Mouse (Mus musculus) right cerebral cortex, postnatal 4 days (tissue): ENCODE data around the gene Trim2.

ENCODE experiments used
- DNase-seq: peaks from one replicate; pipeline ENCODE4 v3.0.0-alpha.2; 2022

The Trim2 gene

DNA sequence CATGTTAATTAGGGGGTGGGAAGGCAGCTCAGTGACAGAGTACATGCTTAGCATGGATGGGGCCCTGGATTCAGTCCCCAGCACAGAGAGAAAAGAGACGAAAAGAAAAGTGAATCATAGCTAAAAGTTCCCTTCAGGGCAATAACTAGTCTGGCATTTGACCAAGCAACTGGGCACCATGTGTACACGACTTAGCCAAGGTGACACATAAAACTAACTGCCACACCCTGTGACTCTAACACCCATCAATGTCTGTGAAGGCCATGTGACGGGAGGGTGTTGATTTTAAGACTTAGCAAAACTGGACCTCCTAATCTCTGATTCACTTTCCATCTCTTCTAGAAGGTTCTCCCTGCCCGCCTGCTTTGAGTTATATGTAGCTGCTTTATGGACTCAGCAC lies 12.2 kb upstream of the Trim2 start:
- no peak for DNase-seq

- peak; percentile 69 for DNase-seq
Observed at GRCm38 (mm10) chr3:84314651-84315191, 8.0 kb upstream of the Trim2 start.

DNA sequence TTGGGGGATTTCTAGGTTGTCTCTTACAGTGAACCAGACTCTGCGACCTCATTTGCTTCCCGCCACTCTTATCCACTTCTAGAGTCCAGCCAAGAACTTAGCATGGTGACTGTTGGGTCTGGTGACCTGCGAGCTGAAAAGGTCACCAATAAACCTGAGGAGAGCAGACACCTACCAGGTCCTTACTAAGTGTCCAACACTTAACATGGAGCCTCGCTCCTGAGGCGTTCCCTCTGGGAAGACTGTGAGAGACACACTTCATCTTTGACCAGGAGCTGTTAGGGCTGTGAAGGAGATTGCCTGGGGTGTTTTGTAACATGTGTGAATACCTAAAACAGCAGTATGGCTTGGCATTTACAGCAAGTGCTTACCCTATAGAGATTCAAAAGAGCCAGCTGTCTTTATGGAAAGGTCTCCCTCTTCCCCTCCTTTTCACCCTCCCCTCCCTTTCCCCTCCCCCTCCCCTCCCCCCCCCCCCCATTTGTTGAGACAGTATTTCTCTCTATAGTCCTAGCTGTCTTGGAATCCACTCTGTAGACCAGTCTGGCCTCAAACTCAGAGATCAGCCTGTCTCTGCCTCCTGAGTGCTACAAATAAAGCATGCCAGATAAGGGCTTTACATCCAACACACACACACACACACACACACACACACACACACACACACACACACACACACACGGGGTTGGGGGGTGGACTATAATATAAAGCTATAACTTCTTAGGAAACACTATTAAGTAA lies 7.3 kb upstream of the Trim2 start:
- no peak for DNase-seq

DNA sequence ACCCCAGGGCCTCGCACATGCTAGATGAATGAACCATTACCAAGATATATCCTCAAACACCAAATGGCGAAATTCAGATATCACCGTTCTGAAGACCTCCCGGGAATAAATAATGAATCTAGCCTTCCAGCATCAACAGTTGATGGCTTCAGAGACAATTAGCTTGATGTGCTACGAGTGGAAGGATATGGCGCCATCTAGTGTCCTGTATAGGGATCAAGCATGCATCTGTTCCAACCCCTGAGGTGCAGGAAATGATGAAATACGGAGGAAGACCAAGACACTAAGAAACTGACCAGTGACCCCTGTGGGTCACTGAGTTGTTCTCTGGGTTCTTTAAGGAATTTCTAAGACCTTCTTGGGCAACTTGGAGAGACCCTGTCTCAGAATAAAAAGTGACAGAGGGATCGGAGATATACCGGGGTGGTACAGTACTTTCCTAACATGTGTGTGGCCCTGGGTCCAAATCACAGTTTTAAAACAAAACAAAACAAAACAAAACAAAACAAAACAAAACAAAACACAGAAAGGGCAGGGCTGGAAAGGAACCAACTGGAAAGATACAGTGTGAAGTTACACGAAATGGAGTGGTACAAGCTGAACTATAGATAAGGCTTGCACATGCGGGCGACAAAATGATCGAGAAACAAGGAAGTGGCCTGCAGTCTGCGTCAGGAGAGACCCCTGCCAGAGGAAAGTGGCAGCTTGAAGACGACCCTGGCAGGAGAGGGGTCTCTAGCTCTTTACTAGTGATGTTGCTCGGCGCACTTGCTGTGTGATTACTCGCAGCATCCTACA lies 6.5 kb upstream of the Trim2 start:
- DNase-seq, result no peak

GRCm38 (mm10) chr3:84312326-84312725 lies 5.6 kb upstream of the Trim2 start:
- no peak for DNase-seq

- DNase-seq, result no peak
Observed at GRCm38 (mm10) chr3:84307516-84307915, 839 bp upstream of the Trim2 start.

DNA sequence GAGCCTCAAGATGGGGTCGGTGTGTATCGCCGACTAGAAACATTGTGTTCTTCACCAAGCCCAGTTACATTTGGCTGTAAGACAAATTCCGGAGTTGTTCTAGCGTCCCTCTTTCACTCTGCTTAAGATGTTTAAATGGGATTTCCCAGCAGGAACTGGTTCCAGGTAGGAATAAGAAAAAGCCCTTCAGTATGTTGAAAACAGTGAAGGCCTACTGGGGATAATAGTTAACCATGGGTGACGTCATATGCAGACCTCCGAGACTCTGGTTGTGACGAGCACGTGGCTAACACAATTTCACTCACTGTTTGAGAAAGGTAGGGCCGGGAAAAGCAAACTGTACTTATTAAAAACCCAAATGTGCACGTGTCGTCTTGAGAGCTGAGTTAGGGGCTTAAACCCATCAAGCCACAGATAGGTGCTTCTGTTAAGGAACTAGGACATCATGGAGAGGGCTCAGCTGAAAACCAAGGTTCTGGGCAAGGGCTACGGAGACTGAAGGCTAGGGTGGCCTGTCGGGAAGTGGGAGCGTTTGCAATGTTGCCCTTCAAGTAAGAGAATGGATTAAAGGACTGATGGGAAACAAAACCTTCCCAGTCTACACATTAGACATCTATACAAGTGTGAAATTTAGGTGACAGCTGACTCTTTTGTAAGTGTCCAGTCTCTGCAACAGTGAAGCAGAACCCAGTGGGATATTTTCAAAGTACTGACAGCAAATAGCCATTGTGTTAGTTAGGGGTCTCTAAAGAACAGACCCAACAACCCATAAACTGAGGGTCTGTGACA lies 761 bp downstream of the Trim2 start:
- no peak for DNase-seq

DNA sequence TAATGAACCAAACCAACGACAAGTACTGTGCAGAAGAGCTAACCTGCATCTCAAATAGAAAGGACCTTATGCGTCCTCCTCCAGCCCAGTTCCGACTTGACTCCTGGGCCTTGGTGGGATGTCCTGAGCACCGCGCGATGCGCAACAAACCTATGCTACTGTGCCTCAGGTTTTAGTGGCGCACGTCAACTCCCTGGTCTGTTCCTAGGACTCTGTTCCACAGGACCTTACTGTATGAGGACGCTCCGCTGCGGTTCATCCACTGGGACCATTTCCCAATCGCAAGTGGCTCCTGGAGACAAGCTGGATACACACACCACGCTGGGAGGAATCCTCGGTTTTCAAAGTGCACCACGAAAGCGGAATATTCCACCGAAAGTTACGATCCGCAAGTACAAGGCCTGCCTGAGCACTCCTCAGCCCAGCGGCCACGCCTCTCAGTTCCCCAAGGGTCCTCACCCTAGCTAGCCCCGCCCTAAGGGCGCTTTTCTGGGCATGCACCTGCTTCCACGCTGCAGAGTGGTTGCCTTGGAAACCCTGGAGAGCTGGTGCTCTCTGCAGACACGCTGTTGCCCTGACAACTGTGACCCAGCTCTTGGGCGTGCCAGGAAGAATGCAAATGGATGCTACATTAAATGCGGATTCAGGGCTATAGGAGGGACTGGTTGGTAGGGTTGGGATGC lies 1.5 kb downstream of the Trim2 start:
- DNase-seq, result peak; percentile 70

DNA sequence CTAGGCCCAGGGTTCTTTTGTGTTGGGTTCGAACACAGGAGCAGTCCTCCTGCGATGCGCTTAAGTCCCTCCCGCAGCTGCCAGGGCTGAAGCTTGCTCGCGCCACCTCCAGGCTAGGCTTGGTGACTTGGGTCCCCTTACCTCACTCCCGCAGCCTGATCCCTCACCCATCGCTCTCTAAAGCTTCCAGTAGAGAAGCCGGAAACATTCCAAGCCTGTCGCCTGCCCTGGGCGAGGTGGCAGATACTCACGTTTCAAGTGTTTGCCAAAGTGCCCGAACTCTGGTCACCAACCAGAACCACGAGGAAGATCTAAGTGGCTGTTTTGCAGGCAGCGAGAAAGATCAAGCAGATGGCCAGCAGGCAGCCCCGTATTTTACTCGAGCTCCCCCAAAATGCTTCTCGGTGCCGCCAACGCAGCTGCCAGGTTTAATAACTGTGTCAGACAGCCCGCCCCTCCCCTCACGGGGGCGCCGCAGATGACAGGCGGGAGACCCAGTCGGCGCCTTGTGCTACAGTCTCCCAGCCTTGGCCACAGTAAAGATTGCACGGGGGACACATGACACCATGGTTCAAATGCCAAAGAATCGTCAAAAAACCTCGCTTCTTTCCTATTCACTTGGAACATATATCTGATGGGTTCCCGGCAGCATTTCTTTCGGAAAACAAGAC lies 2.2 kb downstream of the Trim2 start:
- peak; percentile 68 for DNase-seq

DNA sequence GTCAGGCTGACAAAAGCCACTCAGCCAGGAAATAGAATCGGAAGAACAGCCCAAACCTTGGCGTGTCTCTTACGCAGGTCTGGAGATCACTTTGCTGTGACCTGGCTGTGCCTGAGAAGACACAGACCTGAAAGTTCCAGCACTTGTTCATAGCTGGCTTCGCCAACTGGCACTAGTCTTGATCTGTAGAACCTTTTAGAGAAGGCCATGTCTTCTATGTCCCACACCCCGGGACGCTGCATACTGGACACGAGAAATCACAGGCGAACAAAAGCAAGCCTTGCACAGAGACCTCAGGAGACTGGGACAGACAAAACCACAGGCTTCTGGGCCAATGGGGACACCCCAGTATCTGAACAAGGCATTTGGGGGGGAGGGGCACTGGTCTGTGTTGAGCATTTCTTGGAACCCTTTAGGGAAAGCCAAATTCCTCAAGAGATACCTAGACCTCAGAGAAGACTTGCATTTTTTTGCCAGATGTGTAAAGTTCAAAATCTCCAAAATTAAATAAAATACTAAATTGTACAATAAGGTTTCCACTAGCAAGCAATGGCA lies 3.2 kb downstream of the Trim2 start:
- peak; percentile 26 for DNase-seq

DNA sequence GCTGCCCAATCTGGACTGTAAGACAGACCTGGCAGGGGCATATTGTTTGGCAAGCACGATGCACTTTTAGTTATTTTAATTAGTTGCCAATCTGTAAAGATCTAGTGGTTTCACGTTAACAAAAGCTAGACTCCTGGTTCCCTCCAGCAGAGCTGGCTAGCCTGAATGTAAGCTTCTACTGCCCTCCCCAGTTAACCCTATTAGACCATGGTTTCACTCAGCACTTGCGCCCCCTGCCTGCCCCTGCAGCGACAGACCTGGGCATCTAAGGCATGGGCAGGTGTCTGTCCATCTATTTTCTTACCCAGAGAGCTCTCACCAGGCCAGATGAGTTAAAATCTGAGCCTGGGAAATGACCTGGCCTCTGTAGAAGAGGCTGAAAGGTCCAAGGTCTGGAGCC lies 4.4 kb downstream of the Trim2 start:
- DNase-seq, result peak; percentile 73

DNA sequence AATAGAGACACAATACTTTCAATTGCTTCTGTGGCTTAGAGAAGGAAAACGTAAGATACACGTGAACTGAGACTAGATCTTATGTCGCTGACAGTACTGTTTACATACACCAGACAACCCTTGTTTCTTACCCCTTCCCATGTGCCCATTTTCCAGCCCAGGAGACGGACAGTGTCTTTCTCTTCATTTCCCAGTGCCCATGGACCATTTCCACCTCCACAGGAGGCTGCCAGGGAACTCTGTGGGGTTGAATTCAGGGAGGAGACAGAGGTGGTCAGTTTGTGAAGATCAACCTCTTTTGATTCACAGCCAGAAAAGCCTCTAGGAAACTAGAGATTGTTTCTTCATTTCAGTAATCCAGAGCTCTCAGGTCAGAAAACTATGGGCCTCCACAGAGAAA lies 5.0 kb downstream of the Trim2 start:
- no peak for DNase-seq

DNA sequence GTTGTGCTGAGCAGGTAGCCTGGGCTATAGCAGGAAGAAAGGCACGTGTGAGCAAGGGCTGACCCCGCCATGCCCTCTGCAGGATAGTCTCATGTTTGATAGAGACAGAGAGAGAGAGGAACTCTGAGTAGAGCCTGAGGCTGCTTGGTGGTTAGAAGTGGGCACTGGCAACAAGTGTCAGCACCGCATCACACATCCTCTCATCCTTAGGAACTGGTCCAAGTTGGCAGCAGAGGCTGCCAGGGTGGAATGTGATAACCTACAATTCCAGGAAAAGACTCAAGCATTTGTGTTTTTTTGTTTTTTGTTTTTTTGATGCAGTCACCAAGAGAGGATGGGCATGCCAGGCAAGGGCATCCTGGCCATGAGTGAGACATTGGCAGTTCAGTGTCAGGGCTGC lies 8.5 kb downstream of the Trim2 start:
- DNase-seq, result no peak

DNA sequence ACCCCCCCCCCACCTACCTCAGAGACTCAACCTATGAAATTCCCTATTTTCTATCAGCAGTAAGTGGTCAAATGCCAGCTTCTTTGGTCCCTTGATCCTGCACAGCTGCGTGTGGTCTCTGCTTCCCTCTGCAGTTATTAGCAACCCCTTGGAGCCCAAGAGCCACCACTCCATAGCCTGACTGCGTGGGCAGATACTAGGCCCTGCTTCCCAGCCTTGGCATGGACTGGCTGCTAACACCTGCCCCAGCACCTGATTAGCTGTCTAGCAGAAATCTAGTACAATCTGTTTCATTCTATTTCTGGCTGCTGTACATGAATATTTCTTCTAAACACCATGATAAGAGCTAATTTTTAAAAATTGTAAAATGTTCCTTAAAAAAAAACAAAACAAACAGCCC lies 10.0 kb downstream of the Trim2 start:
- no peak for DNase-seq

GRCm38 (mm10) chr3:84294734-84295133 lies 11.9 kb downstream of the Trim2 start:
- no peak for DNase-seq

- no peak for DNase-seq
Observed at GRCm38 (mm10) chr3:84293666-84294595, 12.7 kb downstream of the Trim2 start.

DNA sequence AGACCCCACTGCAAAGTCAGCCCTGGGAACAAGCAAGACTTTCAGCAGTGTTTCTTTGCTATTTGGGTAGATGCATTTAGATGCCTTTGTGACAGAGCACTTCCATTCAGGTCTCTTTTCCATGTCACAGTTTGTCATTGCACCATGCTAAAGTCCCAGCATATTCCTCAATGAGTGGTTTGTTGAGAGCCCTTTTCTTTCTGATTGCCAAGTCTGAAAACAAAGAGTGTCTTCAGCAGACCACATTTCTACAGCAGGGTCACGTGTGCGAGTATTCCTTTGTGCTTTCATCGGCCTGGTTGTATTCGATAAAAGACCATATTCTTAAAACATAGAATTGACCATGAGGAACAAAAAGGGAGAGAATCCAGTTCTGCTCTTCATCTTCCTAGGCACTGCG lies 14.4 kb downstream of the Trim2 start:
- no peak for DNase-seq

- no peak for DNase-seq
Observed at GRCm38 (mm10) chr3:84288931-84289330, 17.7 kb downstream of the Trim2 start.

GRCm38 (mm10) chr3:84287256-84287655 lies 19.4 kb downstream of the Trim2 start:
- DNase-seq, result no peak

DNA sequence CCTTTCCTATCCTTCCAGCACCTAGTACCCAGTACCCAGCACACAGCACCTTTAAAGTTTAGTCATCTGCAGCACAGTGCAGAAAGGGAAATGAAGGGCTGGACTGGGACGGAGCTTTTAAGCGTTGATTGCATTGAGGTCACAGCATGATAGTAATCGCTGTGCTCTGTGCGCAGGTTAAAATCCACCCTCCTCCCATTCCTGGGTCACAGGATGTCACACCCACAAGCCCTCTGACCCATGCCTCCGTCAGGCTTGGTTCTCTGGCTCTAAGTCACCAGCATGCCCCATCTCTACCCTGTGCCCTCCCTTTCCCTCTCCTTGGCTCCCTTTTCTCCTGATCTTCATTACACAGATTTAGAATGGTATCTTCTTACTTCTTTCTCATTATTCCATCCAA lies 20.4 kb downstream of the Trim2 start:
- DNase-seq, result no peak

DNA sequence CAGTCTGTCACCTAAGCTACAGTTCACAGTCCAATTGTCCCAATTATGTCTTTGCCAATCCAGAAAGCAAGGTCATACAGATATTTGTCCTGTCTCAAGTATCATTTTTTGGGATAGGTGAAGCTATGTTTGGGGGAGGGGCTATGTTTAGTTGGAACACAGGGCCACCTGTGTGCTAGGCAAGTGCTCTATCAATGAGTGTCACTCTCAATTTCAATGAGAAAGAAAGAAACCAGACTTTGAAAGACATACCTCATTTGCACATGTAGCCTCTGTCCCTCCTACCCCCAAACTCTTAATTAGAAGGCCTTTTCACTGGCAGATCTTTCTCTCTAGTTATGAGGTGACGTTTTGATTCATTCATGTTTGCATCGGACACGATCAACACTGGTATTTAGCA lies 21.9 kb downstream of the Trim2 start:
- DNase-seq, result no peak
